Comparison of ENCODE assay signal across 19 mouse cellular contexts in the genomic region with DNA sequence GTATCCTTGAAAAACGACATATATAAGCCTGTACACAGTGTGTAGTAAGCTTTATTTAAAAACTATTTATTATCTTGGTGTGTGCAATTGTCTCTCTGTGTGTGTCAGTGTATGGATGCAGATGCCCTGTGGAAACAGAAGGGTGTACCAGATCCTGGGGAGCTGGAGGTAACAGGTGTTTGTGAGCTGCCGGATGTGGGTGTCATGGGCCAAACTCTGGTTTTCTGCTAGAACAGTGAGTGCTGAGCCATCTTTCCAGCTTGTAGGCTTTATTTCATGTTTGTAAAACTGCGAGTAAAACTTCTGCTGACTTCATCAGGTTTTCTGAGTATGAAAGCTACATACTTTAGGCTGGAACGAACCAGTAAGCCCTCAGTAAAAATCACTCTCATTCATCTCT.
"Had no signal": no experiment of that assay in that cellular context is flagged by ENCODE, and none has a peak within 500 bp of the region (broad histone marks: within the 10 kb centered on the region; RNA-seq: fewer than 3 reads in every experiment).

No protein-coding gene starts in this region.

- ATAC-seq: hindbrain, embryonic 16.5 days; intestine, postnatal 0 days; liver, embryonic 12.5 days had no signal

- H3K9ac ChIP-seq: limb, embryonic 13.5 days; liver, embryonic 12.5 days; liver, embryonic 15.5 days; lung, embryonic 15.5 days; neural tube, embryonic 13.5 days had no signal

- H3K27ac ChIP-seq: limb, embryonic 10.5 days; limb, embryonic 13.5 days; liver, embryonic 12.5 days; liver, embryonic 15.5 days; lung, embryonic 15.5 days; midbrain, embryonic 10.5 days; neural tube, embryonic 13.5 days; stomach, postnatal 0 days had no signal

- H3K27me3 ChIP-seq: limb, embryonic 13.5 days; liver, embryonic 12.5 days; liver, embryonic 15.5 days; megakaryocyte, embryonic 14.5 days; neural tube, embryonic 13.5 days had no signal

- H3K4me2 ChIP-seq: limb, embryonic 13.5 days; liver, embryonic 12.5 days; liver, embryonic 15.5 days; lung, embryonic 15.5 days; neural tube, embryonic 13.5 days had no signal

- H3K9me3 ChIP-seq: limb, embryonic 10.5 days; limb, embryonic 13.5 days; liver, embryonic 12.5 days; liver, embryonic 15.5 days; lung, embryonic 15.5 days; megakaryocyte, embryonic 14.5 days; midbrain, embryonic 10.5 days; neural tube, embryonic 13.5 days had no signal

- H3K4me3 ChIP-seq: limb, embryonic 10.5 days; limb, embryonic 13.5 days; liver, embryonic 12.5 days; liver, embryonic 15.5 days; lung, embryonic 15.5 days; megakaryocyte, embryonic 14.5 days; midbrain, embryonic 10.5 days; neural tube, embryonic 13.5 days had no signal

- DNase-seq: kidney, adult 8-10 months; kidney, postnatal 14 days; kidney, postnatal 4 days; liver; lung, adult 18-20 months; lung, postnatal 36 days; midbrain, embryonic 14.5 days; right cerebral cortex, postnatal 4 days had no signal

- H3K4me1 ChIP-seq: liver, embryonic 12.5 days; liver, embryonic 15.5 days had no signal

- H3K36me3 ChIP-seq: limb, embryonic 10.5 days; limb, embryonic 13.5 days; liver, embryonic 12.5 days; liver, embryonic 15.5 days; lung, embryonic 15.5 days; midbrain, embryonic 10.5 days; neural tube, embryonic 13.5 days had no signal
